Mouse (Mus musculus): Measurements from ENCODE around the gene Lrp5. TPM values are rescaled to one million over a fixed set of nuclear protein-coding genes. Genes with fewer than 3 reads are reported as not detected.

Lrp5 gene
- polyA plus RNA-seq, 1 experiment from 2014 or later: 2.6 TPM

- Histone ChIP-seq H3K36me3 (ENCODE audit: control insufficient read depth, insufficient read depth, low read length) (no peaks in the 10 kb centered on the region), H3K4me2 (replicated peaks; ENCODE audit: low read depth) (peak overlapping the region; percentile 81), H3K27me3 (ENCODE audit: control insufficient read depth, insufficient read depth, low read length) (no peaks in the 10 kb centered on the region), H3K9me3 (ENCODE audit: control insufficient read depth, low read length) (no peaks in the 10 kb centered on the region), H3K9ac (ENCODE audit: low read length) (peak overlapping the region; percentile 94), H3K4me1 (replicated peaks; ENCODE audit: control insufficient read depth, insufficient read depth) (no peaks in the 10 kb centered on the region), H3K27ac (replicated peaks) (peak overlapping the region; percentile 96), H3K4me3 (ENCODE audit: low read depth, low read length) (peak overlapping the region; percentile 94)
- WGBS: under 1% methylated on average over 9 of the region's 9 CpGs
- DNase-seq (ENCODE audit: low spot score): no peak
- TF ChIP-seq EP300 (optimal IDR thresholded peaks at IDR 0.05) (no peak), CTCF (IDR thresholded peaks at IDR 0.05; ENCODE audit: low read depth) (no peak)
- ATAC-seq (ENCODE audit: low FRiP score, low TSS enrichment): no peak
Measured at GRCm38 (mm10) chr19:3574593-3575094, 111.7 kb downstream of the Lrp5 start.

- no peak for DNase-seq (ENCODE audit: low spot score)
Measured at GRCm38 (mm10) chr19:3564309-3564708, 122.1 kb downstream of the Lrp5 start.

DNA sequence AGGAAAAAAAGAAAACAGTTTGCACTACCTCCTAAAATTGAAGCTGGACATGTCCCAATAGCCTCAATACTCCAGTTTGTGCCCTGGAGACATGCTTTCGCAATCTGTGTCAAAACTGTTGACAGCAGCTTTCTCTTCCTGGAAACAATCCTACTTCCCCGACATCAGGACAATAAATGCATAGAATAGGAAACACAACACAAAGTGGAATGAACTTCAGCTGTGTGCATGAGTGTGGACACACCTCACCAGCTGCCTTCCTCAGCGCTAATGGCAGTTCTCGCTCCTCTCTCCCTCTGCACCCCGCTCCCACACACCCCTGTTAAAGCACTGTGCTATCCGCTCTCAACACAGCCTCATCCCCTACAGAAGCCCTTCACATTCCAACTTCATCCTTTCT is 123.6 kb downstream of the Lrp5 start:
- Histone ChIP-seq H3K4me2 (replicated peaks; ENCODE audit: low read depth) (no peak overlapping the region), H3K27ac (replicated peaks) (no peak overlapping the region), H3K27me3 (ENCODE audit: control insufficient read depth, insufficient read depth, low read length) (no peaks in the 10 kb centered on the region), H3K4me3 (ENCODE audit: low read depth, low read length) (no peak overlapping the region), H3K9ac (ENCODE audit: low read length) (no peak overlapping the region), H3K9me3 (ENCODE audit: control insufficient read depth, low read length) (no peaks in the 10 kb centered on the region), H3K36me3 (ENCODE audit: control insufficient read depth, insufficient read depth, low read length) (no peaks in the 10 kb centered on the region), H3K4me1 (replicated peaks; ENCODE audit: control insufficient read depth, insufficient read depth) (no peaks in the 10 kb centered on the region)
- no peak for ATAC-seq (ENCODE audit: low FRiP score, low TSS enrichment)
- no peak for DNase-seq (ENCODE audit: low spot score)
- WGBS: 78% methylated on average over 6 of the region's 6 CpGs
- no peak for TF ChIP-seq EP300 (optimal IDR thresholded peaks at IDR 0.05)
- TF ChIP-seq CTCF (IDR thresholded peaks at IDR 0.05; ENCODE audit: low read depth): no peak

More at GRCm38 (mm10) chr19:3564309-3564708, 122.1 kb downstream of the Lrp5 start:
- H3K4me2 ChIP-seq (replicated peaks; ENCODE audit: low read depth): no peak overlapping the region
- no peaks in the 10 kb centered on the region for H3K4me1 ChIP-seq (replicated peaks; ENCODE audit: control insufficient read depth, insufficient read depth)
- no peak for ATAC-seq (ENCODE audit: low FRiP score, low TSS enrichment)
- H3K4me3 ChIP-seq (ENCODE audit: low read depth, low read length): no peak overlapping the region
- no peak overlapping the region for H3K9ac ChIP-seq (ENCODE audit: low read length)
- no peaks in the 10 kb centered on the region for H3K36me3 ChIP-seq (ENCODE audit: control insufficient read depth, insufficient read depth, low read length)
- no peak overlapping the region for H3K27ac ChIP-seq (replicated peaks)
- TF ChIP-seq CTCF (IDR thresholded peaks at IDR 0.05; ENCODE audit: low read depth) (no peak), EP300 (optimal IDR thresholded peaks at IDR 0.05) (no peak)
- no peaks in the 10 kb centered on the region for H3K9me3 ChIP-seq (ENCODE audit: control insufficient read depth, low read length)
- H3K27me3 ChIP-seq (ENCODE audit: control insufficient read depth, insufficient read depth, low read length): no peaks in the 10 kb centered on the region
- WGBS: 56% methylated on average over 3 of the region's 3 CpGs

GRCm38 (mm10) chr19:3562298-3562697 is 124.1 kb downstream of the Lrp5 start:
- no peaks in the 10 kb centered on the region for H3K4me1 ChIP-seq (replicated peaks; ENCODE audit: control insufficient read depth, insufficient read depth)
- H3K4me2 ChIP-seq (replicated peaks; ENCODE audit: low read depth): no peak overlapping the region
- WGBS: 90% methylated on average over 2 of the region's 2 CpGs
- no peaks in the 10 kb centered on the region for H3K9me3 ChIP-seq (ENCODE audit: control insufficient read depth, low read length)
- no peaks in the 10 kb centered on the region for H3K36me3 ChIP-seq (ENCODE audit: control insufficient read depth, insufficient read depth, low read length)
- no peak for ATAC-seq (ENCODE audit: low FRiP score, low TSS enrichment)
- no peak overlapping the region for H3K27ac ChIP-seq (replicated peaks)
- H3K4me3 ChIP-seq (ENCODE audit: low read depth, low read length): no peak overlapping the region
- TF ChIP-seq CTCF (IDR thresholded peaks at IDR 0.05; ENCODE audit: low read depth) (no peak), EP300 (optimal IDR thresholded peaks at IDR 0.05) (no peak)
- no peaks in the 10 kb centered on the region for H3K27me3 ChIP-seq (ENCODE audit: control insufficient read depth, insufficient read depth, low read length)
- H3K9ac ChIP-seq (ENCODE audit: low read length): no peak overlapping the region
- DNase-seq (ENCODE audit: low spot score): no peak

DNA sequence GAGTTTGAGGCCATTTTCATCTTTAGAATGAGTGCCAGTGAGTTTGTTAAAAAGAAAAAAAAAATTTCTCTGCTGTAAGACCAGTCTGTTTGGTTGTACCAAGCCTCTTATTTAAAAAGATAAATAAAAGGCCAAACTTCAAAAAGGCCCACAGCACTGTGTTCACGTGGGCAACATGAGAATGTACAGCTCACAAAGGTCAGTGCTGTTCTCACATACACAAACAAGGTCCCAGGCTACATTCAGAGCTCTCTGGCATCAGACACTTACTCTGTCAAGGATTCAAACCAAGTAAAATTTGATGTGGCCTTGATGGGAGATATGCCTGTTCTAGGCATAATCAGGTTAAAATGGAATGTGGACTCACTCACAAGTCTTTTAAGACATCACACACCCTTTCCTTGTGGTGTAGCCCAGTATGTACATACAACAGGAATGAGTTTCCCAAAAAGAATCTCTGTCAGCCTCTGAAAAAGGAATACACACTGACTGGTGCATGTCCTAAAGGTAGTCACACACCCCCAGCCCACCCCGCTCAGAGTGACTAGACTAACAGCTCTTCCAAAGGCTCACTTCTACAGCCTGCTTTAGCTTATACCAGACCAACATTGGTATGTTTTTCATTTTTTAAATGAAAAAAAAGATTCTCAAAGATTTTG is 130.1 kb downstream of the Lrp5 start:
- TF ChIP-seq EP300 (optimal IDR thresholded peaks at IDR 0.05) (no peak), CTCF (IDR thresholded peaks at IDR 0.05; ENCODE audit: low read depth) (no peak)
- no peak for ATAC-seq (ENCODE audit: low FRiP score, low TSS enrichment)

GRCm38 (mm10) chr19:3554785-3555184 is 131.6 kb downstream of the Lrp5 start:
- H3K36me3 ChIP-seq (ENCODE audit: control insufficient read depth, insufficient read depth, low read length): no peaks in the 10 kb centered on the region
- H3K4me1 ChIP-seq (replicated peaks; ENCODE audit: control insufficient read depth, insufficient read depth): no peaks in the 10 kb centered on the region
- no peak for TF ChIP-seq EP300 (optimal IDR thresholded peaks at IDR 0.05)
- no peak for TF ChIP-seq CTCF (IDR thresholded peaks at IDR 0.05; ENCODE audit: low read depth)
- H3K4me3 ChIP-seq (ENCODE audit: low read depth, low read length): no peak overlapping the region
- no peaks in the 10 kb centered on the region for H3K9me3 ChIP-seq (ENCODE audit: control insufficient read depth, low read length)
- ATAC-seq (ENCODE audit: low FRiP score, low TSS enrichment): no peak
- 88% methylated on average over 8 of the region's 8 CpGs for WGBS
- no peak overlapping the region for H3K9ac ChIP-seq (ENCODE audit: low read length)
- DNase-seq (ENCODE audit: low spot score): no peak
- no peak overlapping the region for H3K27ac ChIP-seq (replicated peaks)
- H3K4me2 ChIP-seq (replicated peaks; ENCODE audit: low read depth): no peak overlapping the region
- H3K27me3 ChIP-seq (ENCODE audit: control insufficient read depth, insufficient read depth, low read length): no peaks in the 10 kb centered on the region

More for the DNA sequence above, 130.1 kb downstream of the Lrp5 start:
- no peak for DNase-seq (ENCODE audit: low spot score)
- no peak overlapping the region for H3K9ac ChIP-seq (ENCODE audit: low read length)
- WGBS: 58% methylated on average over 2 of the region's 2 CpGs
- H3K27me3 ChIP-seq (ENCODE audit: control insufficient read depth, insufficient read depth, low read length): no peaks in the 10 kb centered on the region
- H3K9me3 ChIP-seq (ENCODE audit: control insufficient read depth, low read length): no peaks in the 10 kb centered on the region
- H3K4me1 ChIP-seq (replicated peaks; ENCODE audit: control insufficient read depth, insufficient read depth): no peaks in the 10 kb centered on the region
- H3K4me3 ChIP-seq (ENCODE audit: low read depth, low read length): no peak overlapping the region
- no peaks in the 10 kb centered on the region for H3K36me3 ChIP-seq (ENCODE audit: control insufficient read depth, insufficient read depth, low read length)
- 0 out of 2 replicates have a peak overlapping the region, but pooled peaks have one; percentile 18 for H3K27ac ChIP-seq (replicated peaks)
- no peak overlapping the region for H3K4me2 ChIP-seq (replicated peaks; ENCODE audit: low read depth)
